Mouse (Mus musculus): ENCODE results near the gene Hdhd5. TPM values are rescaled to one million over a fixed set of nuclear protein-coding genes. Genes with fewer than 3 reads are reported as not detected.

Gene Hdhd5
- polyA plus RNA-seq, 1 experiment from 2014 or later, result 24.0 TPM

GRCm38 (mm10) chr6:120491862-120492498, 39.1 kb downstream of the Hdhd5 start:
- peaks cover 62% of the 10 kb centered on the region for H3K27me3 ChIP-seq (replicated peaks; ENCODE audit: low read depth, poor library complexity, severe bottlenecking)

GRCm38 (mm10) chr6:120491064-120491463, 40.1 kb downstream of the Hdhd5 start:
- Histone ChIP-seq H3K9me3 (no peaks in the 10 kb centered on the region), H3K27ac (replicated peaks) (no peak overlapping the region), H3K27me3 (replicated peaks; ENCODE audit: low read depth, poor library complexity, severe bottlenecking) (peaks cover 62% of the 10 kb centered on the region), H3K36me3 (replicated peaks) (no peaks in the 10 kb centered on the region), H3K4me3 (no peak overlapping the region), H3K4me1 (peaks cover 33% of the 10 kb centered on the region)
- 52% methylated on average over 7 of the region's 7 CpGs for WGBS
- DNase-seq (ENCODE audit: low spot score), result no peak

More at GRCm38 (mm10) chr6:120491862-120492498, 39.1 kb downstream of the Hdhd5 start:
- H3K36me3 ChIP-seq (replicated peaks), result no peaks in the 10 kb centered on the region
- H3K27ac ChIP-seq (replicated peaks), result no peak overlapping the region; the same call in 1 of the 2 replicates
- H3K4me3 ChIP-seq, result peak overlapping the region; percentile 75
- WGBS, result 8% methylated on average over 22 of the region's 22 CpGs
- no peaks in the 10 kb centered on the region for H3K9me3 ChIP-seq
- H3K4me1 ChIP-seq, result peaks cover 33% of the 10 kb centered on the region
- DNase-seq (ENCODE audit: low spot score), result no peak

DNA sequence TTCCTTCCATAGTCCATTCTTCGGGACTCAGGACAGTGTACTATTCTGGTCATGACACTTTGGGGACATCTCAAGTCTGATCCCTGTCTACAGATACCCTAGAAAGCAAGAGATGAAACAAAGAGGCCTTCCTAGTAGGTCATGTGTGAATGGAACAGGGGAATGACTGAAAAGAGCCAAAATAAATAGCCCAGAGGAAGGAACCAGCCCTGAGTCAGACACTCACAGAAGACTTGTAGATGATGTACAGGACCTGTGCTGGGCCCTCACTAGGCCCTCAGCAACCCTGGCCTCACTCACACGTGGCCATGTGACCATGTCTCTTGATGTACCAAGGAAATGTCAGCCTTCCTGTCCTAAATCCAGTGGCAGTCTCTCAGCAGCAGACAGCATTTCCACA, 41.7 kb downstream of the Hdhd5 start:
- no peak for DNase-seq (ENCODE audit: low spot score)
- Histone ChIP-seq H3K9me3 (no peaks in the 10 kb centered on the region), H3K27me3 (replicated peaks; ENCODE audit: low read depth, poor library complexity, severe bottlenecking) (peaks cover 49% of the 10 kb centered on the region), H3K27ac (replicated peaks) (no peak overlapping the region), H3K4me1 (peaks cover 28% of the 10 kb centered on the region), H3K36me3 (replicated peaks) (no peaks in the 10 kb centered on the region), H3K4me3 (no peak overlapping the region)
- 70% methylated on average over 2 of the region's 2 CpGs for WGBS

- DNase-seq (ENCODE audit: low spot score), result no peak
- H3K27me3 ChIP-seq (replicated peaks; ENCODE audit: low read depth, poor library complexity, severe bottlenecking), result peaks cover 40% of the 10 kb centered on the region
- H3K27ac ChIP-seq (replicated peaks), result no peak overlapping the region
- no peak overlapping the region for H3K4me3 ChIP-seq
- no peaks in the 10 kb centered on the region for H3K9me3 ChIP-seq
- 79% methylated on average over 3 of the region's 3 CpGs for WGBS
- no peaks in the 10 kb centered on the region for H3K36me3 ChIP-seq (replicated peaks)
- peaks cover 21% of the 10 kb centered on the region for H3K4me1 ChIP-seq
These were observed 42.5 kb downstream of the Hdhd5 start for GRCm38 (mm10) chr6:120488647-120489046.

GRCm38 (mm10) chr6:120486051-120486510, 45.0 kb downstream of the Hdhd5 start:
- DNase-seq (ENCODE audit: low spot score), result no peak
- Histone ChIP-seq H3K4me3 (no peak overlapping the region), H3K27me3 (replicated peaks; ENCODE audit: low read depth, poor library complexity, severe bottlenecking) (peaks cover 15% of the 10 kb centered on the region), H3K9me3 (no peaks in the 10 kb centered on the region), H3K36me3 (replicated peaks) (peaks cover 11% of the 10 kb centered on the region), H3K4me1 (no peaks in the 10 kb centered on the region; the same call in none of the 2 replicates), H3K27ac (replicated peaks) (no peak overlapping the region)
- WGBS, result 62% methylated on average over 8 of the region's 8 CpGs

- no peak for DNase-seq (ENCODE audit: low spot score)
- H3K4me3 ChIP-seq, result no peak overlapping the region
- H3K9me3 ChIP-seq, result no peaks in the 10 kb centered on the region
- no peak overlapping the region for H3K27ac ChIP-seq (replicated peaks)
- peaks cover 15% of the 10 kb centered on the region for H3K36me3 ChIP-seq (replicated peaks)
- no peaks in the 10 kb centered on the region; the same call in 1 of the 2 replicates for H3K4me1 ChIP-seq
- WGBS, result 77% methylated on average over 3 of the region's 3 CpGs
- H3K27me3 ChIP-seq (replicated peaks; ENCODE audit: low read depth, poor library complexity, severe bottlenecking), result peaks cover 4% of the 10 kb centered on the region
These were observed 46.1 kb downstream of the Hdhd5 start for GRCm38 (mm10) chr6:120485038-120485437.

DNA sequence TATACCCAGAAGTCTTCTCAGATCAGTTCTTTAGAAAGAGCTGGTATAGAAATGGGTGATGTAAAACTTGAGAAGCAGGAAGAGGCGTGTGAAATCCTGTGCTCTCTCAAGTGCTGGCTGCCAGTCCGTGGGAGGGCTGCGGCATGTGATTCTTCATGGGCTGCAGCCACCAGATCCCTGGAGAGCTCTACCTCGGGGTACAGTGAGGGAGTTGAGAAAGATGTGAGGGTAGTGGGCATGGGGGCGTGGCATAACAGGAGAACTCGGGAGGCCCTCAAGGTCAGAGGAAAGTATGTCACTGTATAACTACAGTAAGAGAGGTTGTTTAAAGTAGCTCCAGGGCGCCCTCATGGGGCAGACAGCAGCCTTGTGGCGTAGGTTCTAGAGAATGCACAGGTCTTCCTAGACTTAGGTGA, 47.9 kb downstream of the Hdhd5 start:
- H3K27ac ChIP-seq (replicated peaks), result no peak overlapping the region
- no peaks in the 10 kb centered on the region; the same call in 1 of the 2 replicates for H3K27me3 ChIP-seq (replicated peaks; ENCODE audit: low read depth, poor library complexity, severe bottlenecking)
- H3K4me1 ChIP-seq, result no peaks in the 10 kb centered on the region; the same call in 1 of the 2 replicates
- H3K4me3 ChIP-seq, result no peak overlapping the region
- no peaks in the 10 kb centered on the region for H3K9me3 ChIP-seq
- peak; percentile 36 for DNase-seq (ENCODE audit: low spot score)
- peaks cover 15% of the 10 kb centered on the region for H3K36me3 ChIP-seq (replicated peaks)
- 39% methylated on average over 8 of the region's 8 CpGs for WGBS

- H3K27me3 ChIP-seq (replicated peaks; ENCODE audit: low read depth, poor library complexity, severe bottlenecking), result no peaks in the 10 kb centered on the region
- 46% methylated on average over 6 of the region's 6 CpGs for WGBS
- H3K4me3 ChIP-seq, result no peak overlapping the region
- H3K36me3 ChIP-seq (replicated peaks), result peaks cover 15% of the 10 kb centered on the region
- no peak for DNase-seq (ENCODE audit: low spot score)
- H3K4me1 ChIP-seq, result no peaks in the 10 kb centered on the region; the same call in 1 of the 2 replicates
- H3K9me3 ChIP-seq, result no peaks in the 10 kb centered on the region
- no peak overlapping the region for H3K27ac ChIP-seq (replicated peaks)
These were observed 48.4 kb downstream of the Hdhd5 start for GRCm38 (mm10) chr6:120482756-120483155.

GRCm38 (mm10) chr6:120482021-120482420, 49.1 kb downstream of the Hdhd5 start:
- peaks cover 15% of the 10 kb centered on the region for H3K36me3 ChIP-seq (replicated peaks)
- H3K27ac ChIP-seq (replicated peaks), result no peak overlapping the region
- H3K27me3 ChIP-seq (replicated peaks; ENCODE audit: low read depth, poor library complexity, severe bottlenecking), result no peaks in the 10 kb centered on the region
- no peaks in the 10 kb centered on the region; the same call in 1 of the 2 replicates for H3K4me1 ChIP-seq
- H3K9me3 ChIP-seq, result no peaks in the 10 kb centered on the region
- no peak overlapping the region for H3K4me3 ChIP-seq
- WGBS, result 90% methylated on average over 14 of the region's 14 CpGs
- no peak for DNase-seq (ENCODE audit: low spot score)

DNA sequence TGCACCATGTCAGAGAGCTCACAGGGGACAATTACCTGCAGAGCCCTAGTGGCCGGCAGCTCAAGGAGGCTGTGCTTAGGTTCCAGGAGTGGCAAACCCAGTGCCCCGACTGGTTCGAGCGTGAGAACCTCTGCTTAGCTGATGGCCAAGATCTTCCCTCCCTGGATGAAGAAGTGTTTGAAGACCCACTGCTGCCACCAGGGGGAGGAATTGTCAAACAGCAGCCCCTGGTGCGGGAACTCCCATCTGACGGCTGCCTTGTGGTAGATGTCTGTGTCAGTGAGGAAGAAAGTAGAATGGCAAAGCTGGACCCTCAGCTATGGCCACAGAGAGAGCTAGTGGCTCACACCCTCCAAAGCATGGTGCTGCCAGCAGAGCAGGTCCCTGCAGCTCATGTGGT, 49.6 kb downstream of the Hdhd5 start:
- Histone ChIP-seq H3K9me3 (no peaks in the 10 kb centered on the region), H3K27ac (replicated peaks) (no peak overlapping the region), H3K4me1 (no peaks in the 10 kb centered on the region; the same call in 1 of the 2 replicates), H3K36me3 (replicated peaks) (peaks cover 15% of the 10 kb centered on the region), H3K4me3 (no peak overlapping the region), H3K27me3 (replicated peaks; ENCODE audit: low read depth, poor library complexity, severe bottlenecking) (no peaks in the 10 kb centered on the region)
- WGBS, result 90% methylated on average over 6 of the region's 6 CpGs
- no peak for DNase-seq (ENCODE audit: low spot score)

GRCm38 (mm10) chr6:120480361-120480760, 50.8 kb downstream of the Hdhd5 start:
- Histone ChIP-seq H3K36me3 (replicated peaks) (peaks cover 15% of the 10 kb centered on the region), H3K4me3 (no peak overlapping the region), H3K9me3 (no peaks in the 10 kb centered on the region), H3K4me1 (peaks cover under 1% of the 10 kb centered on the region; the same call in 1 of the 2 replicates), H3K27me3 (replicated peaks; ENCODE audit: low read depth, poor library complexity, severe bottlenecking) (no peaks in the 10 kb centered on the region), H3K27ac (replicated peaks) (no peak overlapping the region)
- no peak for DNase-seq (ENCODE audit: low spot score)
- 92% methylated on average over 5 of the region's 5 CpGs for WGBS

DNA sequence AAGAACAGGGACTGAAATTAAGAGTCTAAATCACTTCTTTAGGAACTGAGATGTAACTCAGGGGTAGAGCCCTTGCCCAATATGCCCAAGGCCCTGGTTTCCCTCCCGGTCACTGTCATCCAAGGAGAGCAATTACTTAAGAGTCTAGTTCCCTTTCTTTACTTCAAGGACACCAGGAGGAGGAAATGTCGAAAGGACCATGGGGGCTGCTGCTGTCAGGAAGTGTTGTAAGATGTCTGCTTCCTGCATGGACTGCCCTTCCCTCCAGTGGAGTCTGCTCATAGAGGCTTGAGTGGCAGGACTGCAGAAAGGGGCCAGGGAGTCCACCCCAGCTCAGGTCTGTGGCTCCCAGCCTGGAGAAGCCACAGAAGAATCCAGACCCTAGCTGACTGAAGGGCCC, 51.8 kb downstream of the Hdhd5 start:
- no peak overlapping the region for H3K4me3 ChIP-seq
- no peaks in the 10 kb centered on the region for H3K9me3 ChIP-seq
- DNase-seq (ENCODE audit: low spot score), result no peak
- 84% methylated on average over 2 of the region's 2 CpGs for WGBS
- H3K27me3 ChIP-seq (replicated peaks; ENCODE audit: low read depth, poor library complexity, severe bottlenecking), result no peaks in the 10 kb centered on the region
- H3K27ac ChIP-seq (replicated peaks), result no peak overlapping the region
- peaks cover 3% of the 10 kb centered on the region; the same call in 1 of the 2 replicates for H3K4me1 ChIP-seq
- peaks cover 15% of the 10 kb centered on the region for H3K36me3 ChIP-seq (replicated peaks)

- H3K9me3 ChIP-seq, result no peaks in the 10 kb centered on the region
- no peaks in the 10 kb centered on the region for H3K27me3 ChIP-seq (replicated peaks; ENCODE audit: low read depth, poor library complexity, severe bottlenecking)
- H3K27ac ChIP-seq (replicated peaks), result no peak overlapping the region
- H3K36me3 ChIP-seq (replicated peaks), result no peaks in the 10 kb centered on the region
- H3K4me3 ChIP-seq, result no peak overlapping the region
- no peak for DNase-seq (ENCODE audit: low spot score)
- WGBS, result 82% methylated on average over 8 of the region's 8 CpGs
- peaks cover 28% of the 10 kb centered on the region for H3K4me1 ChIP-seq
These were observed 55.8 kb downstream of the Hdhd5 start for GRCm38 (mm10) chr6:120475288-120475687.

Data from embryonic facial prominence, embryonic 10.5 days (tissue).